Mouse (Mus musculus) lung, adult 2 months (tissue): ENCODE results near the gene Alg12.

Experiments used
- CTCF ChIP-seq: fragments of 200-500 bp; IDR thresholded peaks from 2 replicates; pipeline ENCODE4 v1.5.1; 2011; ENCODE audit warnings: mild to moderate bottlenecking, low read length, control low read depth; ENCODE audit not compliant: insufficient read depth
- POLR2A ChIP-seq: fragments of 200-500 bp; IDR thresholded peaks from 2 replicates; pipeline ENCODE4 v1.6.1; 2011; ENCODE audit warnings: low read depth, mild to moderate bottlenecking, control low read depth, low read length, borderline replicate concordance; ENCODE audit errors: extremely low read depth

- TF ChIP-seq POLR2A, result no peak
- no peak for TF ChIP-seq CTCF
Measured at GRCm38 (mm10) chr15:88823376-88823775, 4.3 kb upstream of the Alg12 start.
